ENCODE assay signal across 14 mouse cellular contexts in the genomic region with DNA sequence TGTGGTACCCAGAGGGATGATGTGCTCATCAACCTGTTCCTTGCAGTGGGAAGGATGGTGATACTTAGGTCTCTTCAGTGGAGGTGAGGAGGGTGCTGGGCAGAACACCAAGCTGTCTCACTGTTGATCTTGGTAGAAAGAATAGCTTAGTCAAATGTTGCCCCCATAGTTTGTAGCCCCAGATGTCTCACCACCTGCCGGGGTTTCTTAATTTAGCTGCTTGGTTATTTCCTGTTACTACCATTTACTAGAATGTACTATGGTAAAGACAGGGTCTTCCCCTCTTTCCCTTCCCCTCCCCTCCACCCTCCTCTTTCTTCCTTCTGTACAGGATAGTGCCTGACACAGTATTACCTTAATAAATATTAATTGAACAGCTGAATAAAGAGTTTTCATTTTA.
"Had no signal": no experiment of that assay in that cellular context is flagged by ENCODE, and none has a peak within 500 bp of the region (broad histone marks: within the 10 kb centered on the region; RNA-seq: fewer than 3 reads in every experiment).

No protein-coding gene starts in this region.

- H3K27ac ChIP-seq: midbrain, embryonic 10.5 days; midbrain, embryonic 12.5 days; midbrain, embryonic 15.5 days; neural tube, embryonic 12.5 days; stomach, embryonic 15.5 days; stomach, postnatal 0 days had no signal

- H3K36me3 ChIP-seq: midbrain, embryonic 10.5 days; midbrain, embryonic 12.5 days; midbrain, embryonic 15.5 days; neural tube, embryonic 12.5 days; stomach, embryonic 15.5 days had no signal

- H3K4me3 ChIP-seq: midbrain, embryonic 10.5 days; midbrain, embryonic 12.5 days; midbrain, embryonic 15.5 days; neural tube, embryonic 12.5 days; stomach, embryonic 15.5 days had no signal

- H3K4me1 ChIP-seq: midbrain, embryonic 10.5 days; midbrain, embryonic 12.5 days; midbrain, embryonic 15.5 days; neural tube, embryonic 12.5 days; stomach, embryonic 15.5 days had no signal

- DNase-seq: lung, adult 18-20 months; lung, embryonic 14.5 days; lung, postnatal 10 days; lung, postnatal 4 days; right cerebral cortex, postnatal 14 days; thymus, adult 2 months; thymus, postnatal 25 days; thymus, postnatal 4 days had no signal

- H3K9ac ChIP-seq: lung, embryonic 14.5 days; midbrain, embryonic 12.5 days; midbrain, embryonic 15.5 days; neural tube, embryonic 12.5 days; stomach, embryonic 15.5 days had no signal

- H3K9me3 ChIP-seq: midbrain, embryonic 10.5 days; midbrain, embryonic 12.5 days; midbrain, embryonic 15.5 days; neural tube, embryonic 12.5 days; stomach, embryonic 15.5 days had no signal

- H3K4me2 ChIP-seq: lung, embryonic 14.5 days; midbrain, embryonic 12.5 days; midbrain, embryonic 15.5 days; neural tube, embryonic 12.5 days; stomach, embryonic 15.5 days had no signal

- H3K27me3 ChIP-seq: midbrain, embryonic 12.5 days; midbrain, embryonic 15.5 days; neural tube, embryonic 12.5 days; stomach, embryonic 15.5 days had no signal
